20 mouse cellular contexts compared by ENCODE assay signal in the genomic region with DNA sequence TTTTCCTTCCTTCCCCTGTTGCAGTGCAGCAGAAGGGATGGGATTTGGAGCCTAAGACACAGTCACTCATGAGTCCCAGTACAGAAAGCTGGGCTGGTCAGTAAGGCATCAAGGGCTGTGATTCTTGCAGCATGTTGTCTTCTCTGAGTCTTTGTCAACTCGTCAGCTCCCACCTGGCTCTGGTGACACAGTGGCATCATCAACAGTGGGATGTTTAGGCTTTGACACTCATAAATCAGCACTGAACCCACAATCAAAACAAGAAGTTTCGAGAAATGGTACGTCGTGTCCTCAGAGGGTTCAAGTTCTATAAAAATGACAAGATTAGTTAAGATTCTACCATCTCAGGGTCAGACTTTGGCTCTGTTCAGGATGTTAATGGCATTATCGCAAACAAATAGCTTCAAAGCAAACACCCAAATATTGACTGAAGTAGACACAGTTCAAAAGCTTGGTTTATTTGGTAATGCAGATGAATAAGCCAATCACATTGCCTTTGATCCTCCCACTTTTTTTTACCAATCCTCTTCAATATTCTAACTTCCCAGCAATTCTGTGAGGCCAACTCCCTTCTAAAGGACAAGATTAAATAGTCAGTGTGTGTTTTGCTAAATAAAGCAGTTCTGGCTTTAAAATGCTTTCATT. TPM values are rescaled to one million over a fixed set of nuclear protein-coding genes. Genes with fewer than 3 reads are reported as not detected.
DNase-seq lines count a peak whose midpoint lies in the region; ATAC-seq and TF ChIP-seq lines count a peak whose summit lies in the region.
"Had no signal": no experiment of that assay in that cellular context is flagged by ENCODE, and none has a peak within 500 bp of the region (broad histone marks: within the 10 kb centered on the region; RNA-seq: fewer than 3 reads in every experiment).

No protein-coding gene starts in this region.

- H3K27me3 ChIP-seq in heart, embryonic 10.5 days (ENCODE audit: insufficient read depth, poor library complexity, severe bottlenecking), result no peaks in the 10 kb centered on the region
- H3K27me3 ChIP-seq in liver, postnatal 0 days (ENCODE audit: insufficient read depth, low read length), result no peaks in the 10 kb centered on the region
- no peaks in the 10 kb centered on the region for H3K27me3 ChIP-seq in liver, embryonic 11.5 days (replicated peaks; ENCODE audit: control insufficient read depth, insufficient read depth, low read length)
- H3K27me3 ChIP-seq: embryonic facial prominence, embryonic 13.5 days; embryonic facial prominence, embryonic 15.5 days; forebrain, embryonic 12.5 days had no signal

- H3K27ac ChIP-seq in heart, embryonic 10.5 days, result no peak overlapping the region
- no peak overlapping the region for H3K27ac ChIP-seq in liver, postnatal 0 days (ENCODE audit: low read depth)
- H3K27ac ChIP-seq in liver, embryonic 11.5 days (ENCODE audit: low read depth, low read length), result no peak overlapping the region
- H3K27ac ChIP-seq: embryonic facial prominence, embryonic 13.5 days; embryonic facial prominence, embryonic 15.5 days; forebrain, embryonic 10.5 days; forebrain, embryonic 12.5 days had no signal

- WGBS in heart, embryonic 10.5 days, result 85% methylated on average over 5 of the region's 5 CpGs
- WGBS in liver, postnatal 0 days (ENCODE audit: insufficient replicate concordance), result 85% methylated on average over 5 of the region's 5 CpGs
- WGBS in liver, embryonic 11.5 days, result 84% methylated on average over 5 of the region's 5 CpGs

- H3K9ac ChIP-seq in liver, postnatal 0 days (replicated peaks), result no peak overlapping the region
- H3K9ac ChIP-seq in liver, embryonic 11.5 days (ENCODE audit: low read depth, low read length), result no peak overlapping the region
- H3K9ac ChIP-seq: embryonic facial prominence, embryonic 13.5 days; embryonic facial prominence, embryonic 15.5 days; forebrain, embryonic 12.5 days had no signal

- no peak for TF ChIP-seq CTCF in liver, postnatal 0 days (IDR thresholded peaks at IDR 0.05; ENCODE audit: low read depth)

- H3K4me3 ChIP-seq in heart, embryonic 10.5 days, result no peak overlapping the region
- no peak overlapping the region for H3K4me3 ChIP-seq in liver, postnatal 0 days (ENCODE audit: low read depth, low read length)
- H3K4me3 ChIP-seq in liver, embryonic 11.5 days (ENCODE audit: low read depth, low read length), result no peak overlapping the region
- H3K4me3 ChIP-seq: embryonic facial prominence, embryonic 13.5 days; embryonic facial prominence, embryonic 15.5 days; erythroblast, embryonic 14.5 days; forebrain, embryonic 10.5 days; forebrain, embryonic 12.5 days had no signal

- no peak overlapping the region for H3K4me2 ChIP-seq in liver, postnatal 0 days (ENCODE audit: low read depth, low read length)
- no peak overlapping the region for H3K4me2 ChIP-seq in liver, embryonic 11.5 days
- H3K4me2 ChIP-seq: embryonic facial prominence, embryonic 13.5 days; embryonic facial prominence, embryonic 15.5 days; forebrain, embryonic 12.5 days had no signal

- peak; percentile 87 for ATAC-seq in liver, postnatal 0 days
- ATAC-seq in liver, embryonic 11.5 days (replicated peaks; ENCODE audit: low FRiP score), result no peak
- ATAC-seq: forebrain, embryonic 14.5 days had no signal

- H3K36me3 ChIP-seq in heart, embryonic 10.5 days, result no peaks in the 10 kb centered on the region
- peaks cover 3% of the 10 kb centered on the region; the same call in 1 of the 2 replicates for H3K36me3 ChIP-seq in liver, postnatal 0 days (replicated peaks; ENCODE audit: insufficient read depth, low read length)
- H3K36me3 ChIP-seq in liver, embryonic 11.5 days (ENCODE audit: control insufficient read depth, insufficient read depth, low read length), result no peaks in the 10 kb centered on the region
- H3K36me3 ChIP-seq: embryonic facial prominence, embryonic 13.5 days; embryonic facial prominence, embryonic 15.5 days; forebrain, embryonic 10.5 days; forebrain, embryonic 12.5 days had no signal

- no peak; the same call in none of the 2 replicates for TF ChIP-seq EP300 in liver, postnatal 0 days (IDR thresholded peaks at IDR 0.05; ENCODE audit: low read depth)

- no peaks in the 10 kb centered on the region for H3K9me3 ChIP-seq in heart, embryonic 10.5 days
- H3K9me3 ChIP-seq in liver, postnatal 0 days (ENCODE audit: low read length), result no peaks in the 10 kb centered on the region
- no peaks in the 10 kb centered on the region for H3K9me3 ChIP-seq in liver, embryonic 11.5 days (ENCODE audit: control insufficient read depth, low read length)
- H3K9me3 ChIP-seq: embryonic facial prominence, embryonic 13.5 days; embryonic facial prominence, embryonic 15.5 days; forebrain, embryonic 10.5 days; forebrain, embryonic 12.5 days had no signal

- DNase-seq in heart, embryonic 10.5 days (ENCODE audit: low spot score), result peak; percentile 64
- no peak for DNase-seq in heart, adult 18-20 months
- no peak for DNase-seq in liver, postnatal 0 days
- DNase-seq in liver, embryonic 11.5 days (ENCODE audit: low spot score), result no peak
- DNase-seq: adrenal gland, adult 2 months; adrenal gland, postnatal 10 days; adrenal gland, postnatal 25 days; cerebellum, adult 11 months; cerebellum, adult 18-20 months; cerebellum, adult 8-10 months; cerebellum, adult 9-11 months; cerebellum, postnatal 14 days; cerebellum, postnatal 36 days; embryo, embryonic 11 days had no signal

- peaks cover under 1% of the 10 kb centered on the region for H3K4me1 ChIP-seq in heart, embryonic 10.5 days
- H3K4me1 ChIP-seq in liver, postnatal 0 days (ENCODE audit: insufficient read depth), result peaks cover 4% of the 10 kb centered on the region
- H3K4me1 ChIP-seq in liver, embryonic 11.5 days (replicated peaks; ENCODE audit: control insufficient read depth, insufficient read depth, low read length), result peaks cover 1% of the 10 kb centered on the region; the same call in 1 of the 2 replicates
- H3K4me1 ChIP-seq: embryonic facial prominence, embryonic 13.5 days; embryonic facial prominence, embryonic 15.5 days; forebrain, embryonic 10.5 days; forebrain, embryonic 12.5 days had no signal

RNA-seq across cellular contexts. Expression of a gene that starts 23.2 kb away (rescaled TPM):
- polyA plus RNA-seq in heart, embryonic 10.5 days (2016; fragmentation: Nextera tagmentation; extraction: Ambion mirVana), result 15.2 and 20.7 TPM in 2 replicates
- 10 to 100 TPM; 18.8 to 21.7 TPM for total RNA-seq in heart, adult 18-20 months (2021)
- polyA plus RNA-seq in liver, postnatal 0 days (2015; fragmentation: Nextera tagmentation; extraction: Ambion mirVana), result 20.2 and 22.1 TPM in 2 replicates
- 46.9 and 49.2 TPM in 2 replicates for polyA plus RNA-seq in liver, embryonic 11.5 days (2014; fragmentation: Nextera tagmentation; extraction: Ambion mirVana)
